Mouse (Mus musculus) limb, embryonic 14.5 days (tissue): ENCODE results near the gene Tbc1d4. TPM values are rescaled to one million over a fixed set of nuclear protein-coding genes. Genes with fewer than 3 reads are reported as not detected.

ENCODE experiments used
- ATAC-seq: fragments of 200-750 bp; cut with Nextera tagmentation; 2 replicates; pipeline ENCODE4 v1.8.0; 2017; ENCODE audit warnings: low read depth, moderate number of reproducible peaks, moderate TSS enrichment; ENCODE audit not compliant: low FRiP score
- DNase-seq: peaks from one replicate; pipeline ENCODE4 v3.0.0-alpha.2; 2015; ENCODE audit warnings: low spot score
- H3K27ac ChIP-seq: fragments of 300-500 bp; sonication (generic); replicated peaks from 2 replicates; pipeline ENCODE4 v1.5.1; 2014; ENCODE audit warnings: low read depth, mild to moderate bottlenecking, low read length, moderate library complexity, mixed read lengths
- H3K27me3 ChIP-seq: fragments of 300-500 bp; sonication (generic); 2 replicates; pipeline ENCODE4 v1.6.1; 2014; ENCODE audit warnings: low read length, mixed read lengths; ENCODE audit not compliant: control insufficient read depth, insufficient read depth
- H3K36me3 ChIP-seq: fragments of 300-500 bp; sonication (generic); 2 replicates; pipeline ENCODE4 v1.6.1; 2014; ENCODE audit warnings: mild to moderate bottlenecking, low read length, moderate library complexity, mixed read lengths; ENCODE audit not compliant: control insufficient read depth, insufficient read depth
- H3K4me1 ChIP-seq: fragments of 300-500 bp; sonication (generic); 2 replicates; pipeline ENCODE4 v1.6.1; 2014; ENCODE audit warnings: antibody characterized with exemption, low read length, mixed read lengths; ENCODE audit not compliant: control insufficient read depth, insufficient read depth
- H3K4me2 ChIP-seq: fragments of 300-500 bp; sonication (generic); replicated peaks from 2 replicates; pipeline ENCODE4 v1.6.1; 2014; ENCODE audit warnings: low read depth, mild to moderate bottlenecking, low read length, moderate library complexity; ENCODE audit not compliant: severe bottlenecking
- H3K4me3 ChIP-seq: fragments of 300-500 bp; sonication (generic); replicated peaks from 2 replicates; pipeline ENCODE4 v1.5.1; 2014; ENCODE audit warnings: low read length
- H3K9ac ChIP-seq: fragments of 300-500 bp; sonication (generic); 2 replicates; pipeline ENCODE4 v1.6.1; 2014; ENCODE audit warnings: mild to moderate bottlenecking, low read depth, low read length, moderate library complexity; ENCODE audit not compliant: severe bottlenecking
- H3K9me3 ChIP-seq: fragments of 300-500 bp; sonication (generic); 2 replicates; pipeline ENCODE4 v1.6.1; 2016; ENCODE audit warnings: low read length; ENCODE audit not compliant: control insufficient read depth
- POLR2A ChIP-seq: fragments of 200-500 bp; IDR thresholded peaks from 2 replicates; pipeline ENCODE4 v1.8.0; 2012; ENCODE audit warnings: inconsistent platforms, mild to moderate bottlenecking, moderate library complexity, borderline replicate concordance; ENCODE audit not compliant: insufficient read depth, insufficient read length; ENCODE audit errors: extremely low read depth
- WGBS: fragments of 180-500 bp; shearing (Covaris S2); extraction: QIAGEN DNeasy Blood & Tissue Kit; methylation state at CpG from one replicate; pipeline ENCODE4 v1.1.7; 2014; 5-methylcytosine and 5-hydroxymethylcytosine counted together
- polyA plus RNA-seq, 2 experiments: library from polyadenylated mRNA; depleted of rRNA in 1 of 2; stranded (reverse) in 1 of 2; unstranded in 1 of 2; fragments of >200 nt; fragmentation: Nextera tagmentation in 1 of 2; extraction: Ambion mirVana in 1 of 2; gene quantifications; 2 replicates each; pipeline versions ENCODE4 v1.2.1 to v1.2.3; 2012 to 2014

Gene Tbc1d4
- polyA plus RNA-seq, 2 experiments = 11.9 to 12.6 TPM

DNA sequence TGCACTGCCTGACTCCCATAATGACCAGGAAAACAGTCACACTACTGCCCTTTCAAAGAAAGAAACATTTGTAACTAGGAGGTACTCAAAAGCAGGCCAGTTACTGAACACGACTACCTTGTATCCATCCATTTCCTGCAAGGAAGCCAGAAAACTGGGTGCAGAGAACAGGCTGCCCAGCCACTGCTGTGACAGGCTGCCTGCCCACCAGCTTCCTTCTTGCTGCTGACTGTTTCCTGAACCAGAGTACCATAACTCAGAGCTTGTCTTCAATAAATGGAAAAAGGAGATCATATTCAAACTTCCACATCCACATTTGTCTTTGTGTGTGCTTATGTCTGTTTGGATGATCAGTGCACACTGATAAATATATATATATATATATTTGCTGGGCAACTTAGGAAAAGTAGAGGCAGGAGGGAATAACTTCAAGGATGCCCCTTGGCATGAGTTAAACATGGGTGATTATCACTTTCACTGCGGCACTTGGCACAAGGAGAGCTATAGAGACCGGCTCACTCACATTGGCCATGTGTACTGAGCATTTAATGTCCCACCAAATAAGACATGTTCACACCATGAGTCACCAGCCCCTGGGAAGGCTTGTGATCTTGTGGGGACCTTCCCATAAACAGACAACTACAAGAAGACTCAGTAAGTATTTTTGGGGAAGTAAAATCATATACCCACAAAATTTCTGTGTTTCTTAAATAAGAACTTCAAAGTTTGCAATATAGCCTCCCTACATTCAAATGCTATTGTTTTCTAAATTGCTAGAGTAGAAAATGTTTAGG lies 105.6 kb downstream of the Tbc1d4 start:
- WGBS = 66% methylated on average over 3 of the region's 3 CpGs
- no peak overlapping the region for H3K4me2 ChIP-seq
- ATAC-seq (no peak), DNase-seq (no peak)
- H3K4me3 ChIP-seq = no peak overlapping the region
- no peak overlapping the region for H3K9ac ChIP-seq
- H3K4me1 ChIP-seq = no peaks in the 10 kb centered on the region; the same call in 1 of the 2 replicates
- no peak for TF ChIP-seq POLR2A
- no peaks in the 10 kb centered on the region for H3K27me3 ChIP-seq
- H3K9me3 ChIP-seq = no peaks in the 10 kb centered on the region
- H3K27ac ChIP-seq = no peak overlapping the region
- 0 out of 2 replicates have a peak, but pooled peaks cover 3% of the 10 kb centered on the region for H3K36me3 ChIP-seq

DNA sequence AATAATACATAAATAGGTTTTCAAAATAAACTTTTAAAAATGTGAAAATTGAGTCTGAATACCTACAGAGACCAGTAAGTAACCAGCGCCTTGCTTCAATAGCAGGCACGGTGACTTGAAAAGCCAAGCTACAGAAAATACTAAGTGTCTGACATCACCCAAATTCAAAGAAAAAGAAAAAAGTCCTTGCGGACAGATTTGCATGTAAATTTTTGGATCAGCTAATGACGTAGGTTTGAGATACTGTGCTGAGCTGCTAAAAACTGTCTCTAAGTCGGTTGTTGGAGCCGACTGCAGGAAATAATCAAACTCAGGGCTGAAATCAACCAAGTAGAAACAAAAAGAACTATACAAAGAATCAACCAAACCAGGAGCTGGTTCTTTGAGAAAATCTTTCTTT lies 107.1 kb downstream of the Tbc1d4 start:
- no peak for TF ChIP-seq POLR2A
- DNase-seq (no peak), ATAC-seq (no peak)
- WGBS = 83% methylated on average over 6 of the region's 6 CpGs
- Histone ChIP-seq H3K9me3 (no peaks in the 10 kb centered on the region), H3K27me3 (no peaks in the 10 kb centered on the region), H3K27ac (no peak overlapping the region), H3K4me3 (no peak overlapping the region), H3K9ac (no peak overlapping the region), H3K36me3 (no peaks in the 10 kb centered on the region), H3K4me1 (no peaks in the 10 kb centered on the region), H3K4me2 (no peak overlapping the region)

GRCm38 (mm10) chr14:101501452-101501851 lies 107.5 kb downstream of the Tbc1d4 start:
- 71% methylated on average over 11 of the region's 11 CpGs for WGBS
- H3K4me1 ChIP-seq = no peaks in the 10 kb centered on the region
- no peak overlapping the region for H3K4me3 ChIP-seq
- ATAC-seq (no peak), DNase-seq (no peak)
- no peak for TF ChIP-seq POLR2A
- no peaks in the 10 kb centered on the region for H3K36me3 ChIP-seq
- H3K4me2 ChIP-seq = no peak overlapping the region
- no peaks in the 10 kb centered on the region for H3K27me3 ChIP-seq
- no peaks in the 10 kb centered on the region for H3K9me3 ChIP-seq
- H3K27ac ChIP-seq = no peak overlapping the region
- no peak overlapping the region for H3K9ac ChIP-seq

- no peak for TF ChIP-seq POLR2A
- 70% methylated on average over 11 of the region's 11 CpGs for WGBS
- no peak for ATAC-seq
- Histone ChIP-seq H3K36me3 (no peaks in the 10 kb centered on the region), H3K27ac (no peak overlapping the region), H3K27me3 (no peaks in the 10 kb centered on the region), H3K4me2 (no peak overlapping the region), H3K9ac (no peak overlapping the region), H3K4me1 (no peaks in the 10 kb centered on the region), H3K4me3 (no peak overlapping the region), H3K9me3 (no peaks in the 10 kb centered on the region)
- no peak for DNase-seq
Measured at GRCm38 (mm10) chr14:101500826-101501225, 108.2 kb downstream of the Tbc1d4 start.

- no peaks in the 10 kb centered on the region for H3K27me3 ChIP-seq
- TF ChIP-seq POLR2A = no peak
- H3K4me2 ChIP-seq = no peak overlapping the region
- no peaks in the 10 kb centered on the region for H3K9me3 ChIP-seq
- no peaks in the 10 kb centered on the region for H3K4me1 ChIP-seq
- no peak overlapping the region for H3K4me3 ChIP-seq
- ATAC-seq (no peak), DNase-seq (no peak)
- no peak overlapping the region for H3K27ac ChIP-seq
- WGBS = 92% methylated on average over 1 of the region's 1 CpGs
- H3K36me3 ChIP-seq = no peaks in the 10 kb centered on the region
- H3K9ac ChIP-seq = no peak overlapping the region
Measured at GRCm38 (mm10) chr14:101499838-101500237, 109.2 kb downstream of the Tbc1d4 start.

DNA sequence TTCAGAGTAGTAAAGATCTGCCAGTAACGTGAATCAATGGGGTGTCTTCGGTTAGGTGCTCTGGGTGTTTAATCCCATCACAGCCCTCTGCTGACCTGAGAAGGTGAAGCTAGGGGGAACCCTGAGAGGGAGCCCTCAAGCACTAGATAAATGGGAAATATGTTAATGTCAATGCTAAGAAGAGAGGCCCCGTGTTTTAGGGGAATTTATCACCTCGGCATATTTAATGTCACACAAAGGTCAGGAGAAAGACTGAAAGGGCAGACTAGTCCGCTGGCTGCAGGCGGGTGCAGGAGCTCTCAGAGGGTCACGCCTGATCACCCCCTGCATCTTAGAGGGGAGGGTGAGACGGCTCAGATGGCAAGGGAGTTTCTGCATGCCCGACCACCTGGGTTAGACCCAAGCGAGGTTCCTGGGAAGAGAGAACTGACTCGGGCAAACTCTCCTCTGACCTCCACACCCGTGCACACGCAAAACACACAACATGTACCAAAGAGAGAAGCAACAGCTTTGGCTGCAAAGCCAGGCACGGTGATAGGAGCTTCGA lies 120.7 kb downstream of the Tbc1d4 start:
- H3K9ac ChIP-seq = no peak overlapping the region
- DNase-seq (no peak), ATAC-seq (no peak)
- TF ChIP-seq POLR2A = no peak
- no peaks in the 10 kb centered on the region; the same call in 1 of the 2 replicates for H3K36me3 ChIP-seq
- no peak overlapping the region for H3K4me2 ChIP-seq
- WGBS = 66% methylated on average over 15 of the region's 15 CpGs
- H3K27ac ChIP-seq = no peak overlapping the region
- no peaks in the 10 kb centered on the region for H3K27me3 ChIP-seq
- H3K9me3 ChIP-seq = no peaks in the 10 kb centered on the region
- H3K4me1 ChIP-seq = no peaks in the 10 kb centered on the region
- H3K4me3 ChIP-seq = no peak overlapping the region
